Mouse (Mus musculus) adrenal gland (tissue): ENCODE measurements around the gene Gga2.

ENCODE experiments used
- intact Hi-C: fragments of 180-260 bp; cut with DNase I; formaldehyde crosslinking; loops from one replicate; pipeline ENCODE4 v1.15.1; 2025
- long read RNA-seq, 2 experiments: library from polyadenylated mRNA; unstranded; transcript quantifications; one replicate each; pipeline ENCODE4 v2.0.0; 2020; ENCODE audit warnings: borderline replicate concordance in 1 of 2; ENCODE audit not compliant: insufficient replicate concordance in 1 of 2

The Gga2 gene
- long read RNA-seq, experiment 1, full-length matches to known transcripts = 7 of 10 reads
- long read RNA-seq, experiment 1, partial matches to known transcripts = 0 of 10 reads
- long read RNA-seq, experiment 1, other reads (novel, unspliced or antisense) = 3 of 10 reads
- long read RNA-seq, experiment 2, full-length matches to known transcripts = 7 of 8 reads
- long read RNA-seq, experiment 2, partial matches to known transcripts = 0 of 8 reads
- long read RNA-seq, experiment 2, other reads (novel, unspliced or antisense) = 1 of 8 reads

DNA sequence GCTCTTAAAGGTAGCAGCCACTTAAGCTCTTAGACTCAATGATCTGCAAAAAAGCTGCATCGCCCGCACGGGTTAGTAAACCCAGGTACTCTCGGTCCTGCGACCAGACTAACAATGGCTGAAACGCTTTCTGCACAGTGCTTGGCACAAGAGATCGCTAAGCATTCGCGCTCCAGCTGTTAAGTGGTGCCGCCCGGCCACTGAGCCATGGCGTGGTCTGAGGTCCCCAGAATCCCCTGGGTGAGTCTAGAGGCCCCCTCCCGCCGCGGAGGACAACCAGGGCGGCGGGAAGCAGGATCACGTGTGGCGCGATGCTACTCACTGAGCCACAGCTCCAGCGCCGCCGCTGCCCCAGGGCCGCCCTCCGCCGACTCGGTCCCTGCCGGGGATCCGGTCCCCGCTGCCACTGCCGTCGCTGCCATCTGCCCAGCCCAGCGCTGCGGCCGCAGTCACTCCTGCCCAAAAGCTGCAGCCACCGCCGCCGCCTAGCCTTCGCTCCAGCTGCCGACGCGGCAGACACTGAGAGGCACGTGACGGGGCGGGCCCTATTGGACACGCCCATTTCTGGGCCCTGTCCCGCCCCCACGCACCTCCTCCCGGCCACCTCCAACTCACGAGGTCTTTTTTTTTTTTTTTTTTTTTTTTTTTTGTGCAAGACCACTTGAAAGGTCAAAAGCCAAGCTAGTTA lies at the start of gene Gga2:
Gga2 (minus strand) TSS at position 556 of the 688 bp plus-strand sequence.
- intact Hi-C loops = loop anchor here (5.0 kb wide), 1 partner anchor 39 kb away; the partner anchor contains the start of gene Cog7

DNA sequence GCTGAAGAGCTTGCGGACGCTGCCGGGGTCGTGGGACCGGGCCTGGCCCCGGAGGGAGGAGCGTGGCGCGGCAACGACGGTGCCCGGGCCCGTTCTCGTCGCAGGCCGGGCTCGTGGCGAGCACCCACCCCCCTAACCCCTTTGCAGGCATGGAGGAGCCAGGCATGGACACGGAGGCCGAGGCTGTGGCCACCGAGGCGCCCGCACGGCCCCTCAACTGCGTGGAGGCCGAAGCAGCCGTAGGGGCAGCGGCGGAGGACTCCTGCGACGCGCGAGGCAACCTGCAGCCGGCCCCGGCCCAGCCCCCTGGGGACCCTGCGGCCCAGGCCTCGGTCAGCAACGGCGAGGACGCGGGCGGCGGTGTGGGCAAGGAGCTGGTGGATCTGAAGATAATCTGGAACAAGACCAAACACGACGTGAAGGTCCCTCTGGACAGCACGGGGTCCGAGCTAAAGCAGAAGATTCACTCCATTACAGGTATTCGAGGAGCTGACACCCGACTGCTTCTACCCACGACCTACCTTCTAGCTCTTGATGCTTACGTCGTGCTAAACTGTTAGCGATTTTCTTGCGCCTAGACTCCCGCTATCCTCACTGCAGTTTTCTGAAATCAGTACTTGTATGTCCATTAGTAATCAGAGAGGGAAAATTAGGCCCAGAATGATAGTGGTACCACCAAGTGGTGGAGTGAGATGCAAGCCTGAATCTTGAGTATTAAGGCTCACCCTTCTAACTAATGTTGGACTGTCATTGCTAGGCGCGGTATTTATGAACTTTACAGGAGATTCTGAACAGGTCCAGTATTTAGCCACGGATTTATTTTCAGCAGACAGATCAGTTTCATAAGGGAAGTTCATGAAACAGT lies 46.7 kb upstream of the Gga2 start:
- intact Hi-C loops = loop anchor here (2.0 kb wide), 1 partner anchor 55 kb away; no protein-coding TSS in a partner anchor

- intact Hi-C loops = loop anchor here (2.0 kb wide), 1 partner anchor 54 kb away; no protein-coding TSS in a partner anchor
Observed at GRCm38 (mm10) chr7:122066945-122067516, 46.0 kb upstream of the Gga2 start, which contains the start of the genes Ubfd1 and Ears2. Gene Ubfd1 (plus strand): TSS chr7:122067175. Gene Ears2 (minus strand): TSS chr7:122067263.

DNA sequence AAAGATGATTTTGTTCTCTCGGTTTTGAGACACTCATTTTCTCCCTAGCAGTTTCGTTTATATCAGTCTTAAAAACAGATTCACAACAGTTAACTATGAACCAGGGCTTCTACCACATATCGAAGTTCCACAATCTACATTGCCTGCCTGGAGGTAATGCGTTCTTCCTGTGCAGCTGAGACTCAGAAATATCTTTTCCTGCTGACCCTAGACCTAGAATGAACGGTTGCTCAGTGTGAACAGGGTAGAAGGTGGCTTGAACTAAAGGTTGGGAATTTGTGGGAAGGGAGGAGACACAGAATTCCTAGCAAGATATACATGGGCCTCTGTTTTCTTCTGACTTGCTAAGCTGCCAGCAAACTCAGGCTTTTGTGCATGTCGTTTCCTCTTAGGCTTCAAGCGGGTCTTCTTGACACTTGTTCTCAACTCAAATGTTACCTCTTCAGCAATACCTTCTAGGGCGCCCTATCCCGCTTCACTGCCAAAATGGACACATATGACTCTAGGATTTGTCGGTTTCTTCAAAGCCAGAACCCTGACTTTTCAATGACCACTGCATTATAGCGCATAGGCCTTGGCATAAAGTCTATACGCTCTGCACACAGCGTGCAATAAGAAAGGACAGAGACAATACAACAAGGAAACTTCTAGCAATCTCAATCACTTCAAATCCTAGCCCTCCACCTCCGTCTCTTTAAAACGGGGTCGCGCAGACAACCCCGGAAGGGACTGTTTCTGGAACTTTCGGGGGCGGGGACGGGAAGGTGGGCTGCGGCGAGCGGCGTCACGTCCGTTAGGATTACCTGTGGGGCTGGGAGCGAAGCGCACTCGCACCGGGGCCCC lies 45.3 kb upstream of the Gga2 start:
- intact Hi-C loops = loop anchor here (2.0 kb wide), 1 partner anchor 54 kb away; no protein-coding TSS in a partner anchor

DNA sequence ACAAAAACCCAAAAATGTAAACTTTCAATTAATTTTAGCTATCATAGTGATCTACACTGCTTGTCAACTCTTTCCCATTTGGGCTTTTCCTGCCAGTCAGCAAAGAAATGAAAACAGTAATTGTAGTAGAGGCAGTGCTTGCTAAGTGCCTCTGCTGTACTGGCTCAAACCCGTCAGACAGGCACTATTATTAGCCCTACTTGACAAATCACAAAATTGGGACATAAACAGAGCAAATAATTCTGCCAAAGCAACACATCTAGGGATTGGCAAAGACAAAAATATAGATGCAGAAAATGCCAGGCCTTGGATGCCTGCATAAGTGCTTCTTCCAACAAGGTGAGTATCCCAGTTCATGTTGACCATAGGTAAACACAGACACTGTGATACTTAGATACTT lies 44.6 kb upstream of the Gga2 start:
- intact Hi-C loops = loop anchor here (2.0 kb wide), 1 partner anchor 53 kb away; no protein-coding TSS in a partner anchor

DNA sequence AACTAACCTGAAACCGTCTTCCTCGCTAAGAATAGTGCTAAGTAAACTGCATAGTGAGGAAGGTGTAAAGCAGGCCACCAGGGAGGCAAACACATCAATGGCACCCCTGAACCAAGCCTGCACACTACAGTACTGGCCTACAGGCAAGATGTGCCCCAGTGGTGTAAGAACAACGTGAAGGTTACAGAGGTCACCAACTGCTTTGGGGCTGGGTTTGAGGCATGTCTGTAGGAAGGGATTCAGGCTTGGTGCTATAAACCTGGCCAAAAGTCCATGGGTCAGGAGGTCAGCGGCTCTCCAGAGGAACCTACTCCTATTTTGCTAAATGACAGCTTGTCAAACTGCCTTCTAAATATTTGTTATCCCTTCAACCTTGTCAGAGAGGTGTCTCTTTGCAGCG lies 35.6 kb upstream of the Gga2 start:
- intact Hi-C loops = no loop called here

GRCm38 (mm10) chr7:122050834-122051233 lies 29.8 kb upstream of the Gga2 start:
- intact Hi-C loops = no loop called here

DNA sequence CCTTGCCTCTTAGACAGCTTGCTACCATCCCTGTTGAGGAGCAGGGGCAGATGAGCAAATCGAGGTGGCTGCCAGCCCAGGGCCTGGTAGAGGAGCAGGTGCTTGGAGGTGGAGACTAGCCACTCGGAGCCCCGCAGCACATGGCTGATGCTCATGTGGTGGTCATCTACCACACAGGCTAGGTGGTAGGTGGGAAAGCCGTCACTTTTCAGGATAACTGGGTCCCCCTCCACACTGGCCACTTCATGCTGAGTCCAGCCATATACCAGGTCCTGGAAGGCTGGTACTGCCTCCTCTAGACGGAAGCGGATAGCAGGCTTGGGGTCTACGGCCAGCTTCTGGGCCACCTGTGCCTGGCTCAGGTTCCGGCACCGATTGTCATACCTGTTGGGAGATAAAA lies 27.2 kb upstream of the Gga2 start:
- intact Hi-C loops = no loop called here

- intact Hi-C loops = no loop called here
Observed at GRCm38 (mm10) chr7:122046813-122047212, 25.8 kb upstream of the Gga2 start.

- intact Hi-C loops = no loop called here
Observed at GRCm38 (mm10) chr7:122045711-122046110, 24.7 kb upstream of the Gga2 start.

DNA sequence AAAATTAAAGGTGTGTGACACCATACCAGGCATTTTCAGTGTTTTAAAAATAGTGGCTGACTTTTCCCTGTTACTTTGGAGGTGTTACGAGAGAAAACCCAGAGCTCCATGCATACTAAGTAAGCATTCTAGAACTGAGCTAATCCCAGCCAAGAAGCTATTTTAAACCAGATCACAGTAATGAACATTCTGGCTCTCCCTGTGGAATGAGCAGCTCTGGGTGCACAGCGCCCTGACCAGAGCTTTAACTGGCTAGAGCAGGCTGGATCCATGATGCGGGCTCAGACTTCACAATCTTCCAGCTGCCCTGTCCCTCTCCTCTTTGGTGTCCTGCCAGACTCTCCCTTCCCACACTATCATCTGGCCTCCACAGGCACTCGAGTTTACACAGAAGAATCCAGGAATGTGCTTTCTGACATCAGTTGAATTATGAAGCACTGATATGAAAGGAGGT lies 24.2 kb upstream of the Gga2 start:
- intact Hi-C loops = no loop called here

DNA sequence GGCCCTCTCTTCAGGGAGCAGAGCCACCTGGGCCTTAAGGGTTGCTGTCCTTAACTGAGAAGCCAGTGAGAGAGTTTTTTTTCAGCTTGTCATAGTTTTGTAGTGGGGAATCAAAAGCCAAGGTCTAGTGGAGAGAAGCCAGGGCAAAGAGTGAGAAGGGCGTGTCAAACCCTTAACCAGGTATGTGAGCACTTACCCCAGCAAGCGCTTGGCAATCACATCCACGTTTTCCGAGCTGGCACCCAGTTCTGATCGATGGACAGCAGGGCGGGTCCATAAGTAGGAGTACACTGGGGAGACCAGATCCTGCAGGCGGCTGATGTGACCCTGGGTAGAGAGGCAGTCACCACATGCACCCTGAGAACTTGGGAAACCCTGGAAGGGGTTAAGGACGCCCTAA lies 23.1 kb upstream of the Gga2 start:
- intact Hi-C loops = loop anchor here (5.0 kb wide), 1 partner anchor 52 kb away; no protein-coding TSS in a partner anchor

DNA sequence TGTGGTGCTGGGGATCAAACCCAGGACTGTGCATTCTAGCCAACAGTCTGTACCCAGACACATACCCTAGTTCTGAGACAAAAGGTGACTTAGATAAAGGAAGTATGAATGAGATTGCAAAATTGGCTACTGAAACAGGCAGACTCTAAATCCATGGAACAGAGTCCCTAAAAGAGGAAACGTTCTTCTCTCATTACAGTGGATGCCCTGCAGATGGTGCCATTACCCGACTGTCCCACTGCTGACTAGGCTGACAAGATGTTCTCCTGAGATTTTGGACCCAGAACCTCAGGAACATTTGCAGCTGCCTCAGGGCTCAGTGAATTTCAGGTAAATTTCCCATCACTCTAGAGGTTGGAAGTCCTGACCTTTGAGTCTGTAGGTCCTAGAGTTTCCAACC lies 13.3 kb upstream of the Gga2 start:
- intact Hi-C loops = no loop called here

DNA sequence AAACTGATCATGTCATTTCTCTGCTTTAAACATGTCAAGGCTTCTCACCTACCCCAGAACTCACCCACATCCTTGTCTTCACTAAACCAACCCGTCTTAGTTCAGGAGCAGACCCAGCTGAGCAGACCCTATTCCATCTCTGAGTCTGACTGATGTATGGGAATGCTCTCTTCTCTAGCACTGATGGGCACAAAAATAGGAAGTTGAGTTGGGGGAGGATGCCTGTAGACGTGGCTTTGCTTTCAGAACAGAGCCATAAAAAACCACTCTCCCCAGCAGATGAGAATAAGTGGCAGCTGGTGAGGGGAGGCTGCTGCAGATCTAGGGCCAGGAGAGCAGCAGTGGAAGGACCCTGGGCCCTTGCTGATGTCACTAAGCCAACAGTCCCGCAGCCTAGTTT lies 12.3 kb upstream of the Gga2 start:
- intact Hi-C loops = no loop called here

DNA sequence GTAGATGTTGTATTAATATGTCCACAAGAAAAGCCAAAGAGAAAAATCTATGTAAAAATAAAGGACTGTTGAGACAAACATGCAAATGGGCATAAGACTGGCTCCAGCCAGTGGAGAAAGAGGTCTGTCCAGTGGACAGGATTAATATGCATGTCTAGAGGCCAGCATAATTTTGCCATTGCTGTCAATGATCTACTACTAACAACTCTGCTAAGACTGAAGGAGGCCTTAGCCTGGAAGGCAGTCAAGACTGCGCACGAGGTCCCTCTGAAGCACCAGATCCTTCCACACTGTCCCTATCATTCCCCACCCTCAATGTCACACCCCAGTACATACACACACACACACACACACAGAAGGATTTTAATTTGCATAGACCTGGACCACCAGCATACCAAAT lies 1.1 kb upstream of the Gga2 start:
- intact Hi-C loops = loop anchor here (5.0 kb wide), 1 partner anchor 40 kb away; the partner anchor contains the start of gene Cog7

GRCm38 (mm10) chr7:122020273-122020666 lies 752 bp downstream of the Gga2 start:
- intact Hi-C loops = loop anchor here (5.0 kb wide), 1 partner anchor 38 kb away; the partner anchor contains the start of gene Cog7

GRCm38 (mm10) chr7:122018978-122019377 lies 2.0 kb downstream of the Gga2 start:
- intact Hi-C loops = no loop called here

DNA sequence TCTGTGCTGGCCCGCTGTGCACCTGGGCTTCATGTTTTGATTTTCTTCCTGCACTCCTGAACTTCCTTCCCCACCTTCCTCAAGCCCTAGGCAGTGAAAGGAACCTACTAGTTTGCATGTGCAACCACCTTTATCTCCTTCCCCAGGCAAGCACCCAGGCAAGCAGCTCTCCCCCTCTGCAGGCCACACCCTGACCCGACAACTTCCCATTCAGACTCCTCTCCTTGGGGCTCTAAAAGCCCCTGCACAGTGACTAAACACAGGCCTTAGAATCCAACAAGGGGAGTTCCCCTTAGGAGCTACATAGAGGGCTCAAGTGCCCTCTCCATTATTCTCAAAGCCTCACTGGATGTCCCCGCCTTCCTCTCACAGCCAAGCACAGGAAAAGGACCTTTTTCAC lies 2.8 kb downstream of the Gga2 start:
- intact Hi-C loops = no loop called here

GRCm38 (mm10) chr7:122015734-122016133 lies 5.3 kb downstream of the Gga2 start:
- intact Hi-C loops = no loop called here

DNA sequence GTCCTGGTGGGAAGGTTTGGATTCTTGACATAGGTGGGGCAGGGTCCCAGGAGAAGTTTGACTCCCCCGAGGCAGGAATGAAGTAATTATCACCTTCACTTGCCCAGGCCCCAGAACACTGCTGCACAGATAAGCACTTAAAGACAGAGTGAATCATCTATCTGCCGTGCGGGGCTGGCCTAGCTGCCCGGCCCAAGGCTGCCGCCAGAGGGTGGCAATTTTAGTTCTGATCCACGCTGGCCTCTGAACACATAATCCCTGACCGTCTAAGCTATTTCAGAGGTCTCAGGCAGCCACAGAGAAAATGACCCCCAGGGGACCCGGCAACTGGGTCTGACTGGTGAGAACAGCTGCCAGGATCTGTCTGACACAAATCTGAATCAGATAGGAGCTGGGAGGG lies 5.9 kb downstream of the Gga2 start:
- intact Hi-C loops = no loop called here
